In genomic region chr2:14589541-14589940, GRCm38 (mm10) we compare ENCODE assay signal across 18 mouse cellular contexts.
"Had no signal": no experiment of that assay in that cellular context is flagged by ENCODE, and none has a peak within 500 bp of the region (broad histone marks: within the 10 kb centered on the region; RNA-seq: fewer than 3 reads in every experiment).

No protein-coding gene starts in this region.

- H3K36me3 ChIP-seq: limb, embryonic 13.5 days; liver, embryonic 13.5 days; midbrain, embryonic 12.5 days had no signal

- H3K4me1 ChIP-seq: limb, embryonic 13.5 days; liver, embryonic 13.5 days; midbrain, embryonic 12.5 days had no signal

- H3K27ac ChIP-seq: kidney, postnatal 0 days; layer of hippocampus, adult 2 months; limb, embryonic 13.5 days; liver, embryonic 13.5 days; midbrain, embryonic 12.5 days had no signal

- H3K4me3 ChIP-seq: layer of hippocampus, adult 2 months; limb, embryonic 13.5 days; liver, embryonic 13.5 days; midbrain, embryonic 12.5 days had no signal

- H3K9me3 ChIP-seq: limb, embryonic 13.5 days; liver, embryonic 13.5 days; midbrain, embryonic 12.5 days had no signal

- DNase-seq: kidney, adult 8-10 months; kidney, postnatal 36 days; left cerebral cortex, postnatal 4 days; liver, embryonic 13.5 days; lung, adult 18-20 months; lung, postnatal 10 days; lung, postnatal 4 days; retina, postnatal 1 day; right cerebral cortex, postnatal 4 days; spleen, adult 18-20 months; thymus, adult 2 months; thymus, postnatal 25 days had no signal

- H3K9ac ChIP-seq: limb, embryonic 13.5 days; liver, embryonic 13.5 days; midbrain, embryonic 12.5 days had no signal

- H3K4me2 ChIP-seq: limb, embryonic 13.5 days; liver, embryonic 13.5 days; midbrain, embryonic 12.5 days had no signal

- ATAC-seq: inflammation-experienced regulatory T-cells, adult 6 months; intestine, postnatal 0 days had no signal

- H3K27me3 ChIP-seq: limb, embryonic 13.5 days; liver, embryonic 13.5 days; midbrain, embryonic 12.5 days had no signal
